Mouse (Mus musculus) limb, embryonic 13.5 days (tissue): ENCODE results near the gene Kdm1b. TPM values are rescaled to one million over a fixed set of nuclear protein-coding genes. Genes with fewer than 3 reads are reported as not detected.

ENCODE experiments used
- ATAC-seq: fragments of 200-750 bp; cut with Nextera tagmentation; 2 replicates; pipeline ENCODE4 v1.8.0; 2017; ENCODE audit warnings: low read depth, moderate number of reproducible peaks, moderate TSS enrichment; ENCODE audit not compliant: low FRiP score
- H3K27ac ChIP-seq: fragments of 300-500 bp; sonication (generic); 2 replicates; pipeline ENCODE4 v1.5.1; 2015; ENCODE audit warnings: inconsistent platforms, mild to moderate bottlenecking, moderate library complexity
- H3K27me3 ChIP-seq: fragments of 300-500 bp; sonication (generic); 2 replicates; pipeline ENCODE4 v1.6.1; 2015; ENCODE audit warnings: mild to moderate bottlenecking, inconsistent platforms
- H3K36me3 ChIP-seq: fragments of 300-500 bp; sonication (generic); 2 replicates; pipeline ENCODE4 v1.6.1; 2015; ENCODE audit warnings: inconsistent platforms, mild to moderate bottlenecking, moderate library complexity
- H3K4me1 ChIP-seq: fragments of 300-500 bp; sonication (generic); 2 replicates; pipeline ENCODE4 v1.6.1; 2015; ENCODE audit warnings: inconsistent platforms
- H3K4me2 ChIP-seq: fragments of 300-500 bp; sonication (generic); replicated peaks from 2 replicates; pipeline ENCODE4 v1.6.1; 2015; ENCODE audit warnings: inconsistent platforms, mild to moderate bottlenecking, moderate library complexity
- H3K4me3 ChIP-seq: fragments of 300-500 bp; sonication (generic); 2 replicates; pipeline ENCODE4 v1.5.1; 2015; ENCODE audit warnings: moderate library complexity, mild to moderate bottlenecking, inconsistent platforms
- H3K9ac ChIP-seq: fragments of 300-500 bp; sonication (generic); 2 replicates; pipeline ENCODE4 v1.6.1; 2015; ENCODE audit warnings: mild to moderate bottlenecking, inconsistent platforms
- H3K9me3 ChIP-seq: fragments of 300-500 bp; sonication (generic); 2 replicates; pipeline ENCODE4 v1.6.1; 2016; ENCODE audit warnings: inconsistent platforms
- WGBS: fragments of 180-500 bp; shearing (Covaris S2); methylation state at CpG from one replicate; pipeline ENCODE4 v1.1.7; 2015; 5-methylcytosine and 5-hydroxymethylcytosine counted together
- polyA plus RNA-seq: library from polyadenylated mRNA; unstranded; fragments of >200 nt; fragmentation: Nextera tagmentation; extraction: Ambion mirVana; gene quantifications from 2 replicates; pipeline ENCODE4 v1.2.1, GENCODE M21; 2015

The Kdm1b gene
- polyA plus RNA-seq, 1 experiment from 2014 or later = 13.6 TPM

- H3K4me1 ChIP-seq = peaks cover 7% of the 10 kb centered on the region; the same call in 1 of the 2 replicates
- H3K4me3 ChIP-seq = no peak overlapping the region
- peaks cover 59% of the 10 kb centered on the region for H3K36me3 ChIP-seq
- 75% methylated on average over 15 of the region's 15 CpGs for WGBS
- no peak for ATAC-seq
- H3K27me3 ChIP-seq = no peaks in the 10 kb centered on the region
- no peak overlapping the region for H3K27ac ChIP-seq
- no peak overlapping the region for H3K4me2 ChIP-seq
- no peak overlapping the region for H3K9ac ChIP-seq
- no peaks in the 10 kb centered on the region for H3K9me3 ChIP-seq
Observed at GRCm38 (mm10) chr13:47063985-47064760, 20.9 kb downstream of the Kdm1b start.

- WGBS = 91% methylated on average over 10 of the region's 10 CpGs
- peaks cover 45% of the 10 kb centered on the region for H3K36me3 ChIP-seq
- no peak overlapping the region for H3K4me3 ChIP-seq
- H3K27ac ChIP-seq = no peak overlapping the region
- ATAC-seq = no peak
- no peaks in the 10 kb centered on the region for H3K27me3 ChIP-seq
- H3K4me1 ChIP-seq = peaks cover 14% of the 10 kb centered on the region
- no peaks in the 10 kb centered on the region for H3K9me3 ChIP-seq
- H3K4me2 ChIP-seq = no peak overlapping the region
- no peak overlapping the region for H3K9ac ChIP-seq
Observed at GRCm38 (mm10) chr13:47066516-47066915, 23.2 kb downstream of the Kdm1b start.

- Histone ChIP-seq H3K4me2 (no peak overlapping the region), H3K27me3 (no peaks in the 10 kb centered on the region), H3K4me1 (peaks cover 14% of the 10 kb centered on the region), H3K4me3 (no peak overlapping the region), H3K9ac (no peak overlapping the region), H3K27ac (no peak overlapping the region), H3K36me3 (peaks cover 49% of the 10 kb centered on the region), H3K9me3 (no peaks in the 10 kb centered on the region)
- 86% methylated on average over 6 of the region's 6 CpGs for WGBS
- no peak for ATAC-seq
Observed at GRCm38 (mm10) chr13:47067001-47067400, 23.7 kb downstream of the Kdm1b start.

- WGBS = 58% methylated on average over 15 of the region's 15 CpGs
- H3K36me3 ChIP-seq = peaks cover 57% of the 10 kb centered on the region
- peaks cover 14% of the 10 kb centered on the region for H3K4me1 ChIP-seq
- H3K9me3 ChIP-seq = no peaks in the 10 kb centered on the region
- no peak overlapping the region for H3K9ac ChIP-seq
- no peak overlapping the region for H3K4me2 ChIP-seq
- H3K27me3 ChIP-seq = no peaks in the 10 kb centered on the region
- ATAC-seq = no peak
- H3K27ac ChIP-seq = no peak overlapping the region
- H3K4me3 ChIP-seq = no peak overlapping the region
Observed at GRCm38 (mm10) chr13:47070329-47071080, 27.2 kb downstream of the Kdm1b start.

GRCm38 (mm10) chr13:47071871-47072270 lies 28.6 kb downstream of the Kdm1b start:
- H3K4me3 ChIP-seq = no peak overlapping the region
- 94% methylated on average over 13 of the region's 13 CpGs for WGBS
- no peak for ATAC-seq
- no peak overlapping the region for H3K9ac ChIP-seq
- peaks cover 49% of the 10 kb centered on the region for H3K36me3 ChIP-seq
- no peaks in the 10 kb centered on the region for H3K9me3 ChIP-seq
- peaks cover 8% of the 10 kb centered on the region for H3K4me1 ChIP-seq
- no peak overlapping the region for H3K4me2 ChIP-seq
- H3K27me3 ChIP-seq = no peaks in the 10 kb centered on the region
- H3K27ac ChIP-seq = no peak overlapping the region

GRCm38 (mm10) chr13:47072484-47072883 lies 29.2 kb downstream of the Kdm1b start:
- H3K4me2 ChIP-seq = no peak overlapping the region
- no peak overlapping the region for H3K4me3 ChIP-seq
- no peaks in the 10 kb centered on the region for H3K27me3 ChIP-seq
- no peak overlapping the region for H3K27ac ChIP-seq
- ATAC-seq = no peak
- 86% methylated on average over 5 of the region's 5 CpGs for WGBS
- H3K9ac ChIP-seq = no peak overlapping the region
- H3K36me3 ChIP-seq = peaks cover 44% of the 10 kb centered on the region
- H3K4me1 ChIP-seq = peaks cover 8% of the 10 kb centered on the region
- H3K9me3 ChIP-seq = no peaks in the 10 kb centered on the region

- Histone ChIP-seq H3K4me2 (no peak overlapping the region), H3K9ac (no peak overlapping the region), H3K9me3 (no peaks in the 10 kb centered on the region), H3K27ac (no peak overlapping the region), H3K4me1 (no peaks in the 10 kb centered on the region), H3K36me3 (peaks cover 66% of the 10 kb centered on the region), H3K27me3 (no peaks in the 10 kb centered on the region), H3K4me3 (no peak overlapping the region)
- 80% methylated on average over 5 of the region's 5 CpGs for WGBS
- ATAC-seq = no peak
Observed at GRCm38 (mm10) chr13:47076156-47076555, 32.9 kb downstream of the Kdm1b start.

- H3K27me3 ChIP-seq = no peaks in the 10 kb centered on the region
- H3K4me2 ChIP-seq = no peak overlapping the region
- no peaks in the 10 kb centered on the region for H3K4me1 ChIP-seq
- H3K36me3 ChIP-seq = peaks cover 70% of the 10 kb centered on the region
- no peak overlapping the region for H3K27ac ChIP-seq
- no peak for ATAC-seq
- H3K4me3 ChIP-seq = no peak overlapping the region
- H3K9me3 ChIP-seq = no peaks in the 10 kb centered on the region
- H3K9ac ChIP-seq = no peak overlapping the region
Observed at GRCm38 (mm10) chr13:47077367-47077766, 34.1 kb downstream of the Kdm1b start.

- H3K4me1 ChIP-seq = no peaks in the 10 kb centered on the region
- H3K36me3 ChIP-seq = peaks cover 65% of the 10 kb centered on the region
- 70% methylated on average over 5 of the region's 5 CpGs for WGBS
- H3K4me3 ChIP-seq = no peak overlapping the region
- H3K9ac ChIP-seq = no peak overlapping the region
- ATAC-seq = no peak
- no peak overlapping the region for H3K4me2 ChIP-seq
- no peaks in the 10 kb centered on the region for H3K27me3 ChIP-seq
- no peak overlapping the region for H3K27ac ChIP-seq
- H3K9me3 ChIP-seq = no peaks in the 10 kb centered on the region
Observed at GRCm38 (mm10) chr13:47078799-47079198, 35.5 kb downstream of the Kdm1b start.

GRCm38 (mm10) chr13:47080905-47081505 lies 37.7 kb downstream of the Kdm1b start:
- Histone ChIP-seq H3K27ac (no peak overlapping the region), H3K27me3 (no peaks in the 10 kb centered on the region), H3K4me2 (no peak overlapping the region), H3K4me1 (no peaks in the 10 kb centered on the region), H3K36me3 (peaks cover 65% of the 10 kb centered on the region), H3K4me3 (no peak overlapping the region), H3K9ac (no peak overlapping the region), H3K9me3 (no peaks in the 10 kb centered on the region)
- no peak for ATAC-seq
- 93% methylated on average over 4 of the region's 4 CpGs for WGBS

- no peak overlapping the region for H3K4me2 ChIP-seq
Observed at GRCm38 (mm10) chr13:47088433-47088832, 45.1 kb downstream of the Kdm1b start.

GRCm38 (mm10) chr13:47089271-47089670 lies 46.0 kb downstream of the Kdm1b start:
- peaks cover 58% of the 10 kb centered on the region for H3K36me3 ChIP-seq

More at GRCm38 (mm10) chr13:47088433-47088832, 45.1 kb downstream of the Kdm1b start:
- no peak for ATAC-seq
- Histone ChIP-seq H3K4me3 (no peak overlapping the region), H3K36me3 (peaks cover 52% of the 10 kb centered on the region), H3K27ac (no peak overlapping the region), H3K4me1 (peaks cover 3% of the 10 kb centered on the region; the same call in 1 of the 2 replicates), H3K9me3 (no peaks in the 10 kb centered on the region), H3K9ac (no peak overlapping the region), H3K27me3 (no peaks in the 10 kb centered on the region)
- 93% methylated on average over 1 of the region's 1 CpGs for WGBS

More at GRCm38 (mm10) chr13:47089271-47089670, 46.0 kb downstream of the Kdm1b start:
- 72% methylated on average over 2 of the region's 2 CpGs for WGBS
- Histone ChIP-seq H3K4me1 (peaks cover 3% of the 10 kb centered on the region; the same call in 1 of the 2 replicates), H3K9ac (no peak overlapping the region), H3K27me3 (no peaks in the 10 kb centered on the region), H3K9me3 (no peaks in the 10 kb centered on the region), H3K4me3 (no peak overlapping the region), H3K4me2 (no peak overlapping the region), H3K27ac (no peak overlapping the region)
- ATAC-seq = no peak
